Mouse (Mus musculus): ENCODE results near the gene Mss51.

DNA sequence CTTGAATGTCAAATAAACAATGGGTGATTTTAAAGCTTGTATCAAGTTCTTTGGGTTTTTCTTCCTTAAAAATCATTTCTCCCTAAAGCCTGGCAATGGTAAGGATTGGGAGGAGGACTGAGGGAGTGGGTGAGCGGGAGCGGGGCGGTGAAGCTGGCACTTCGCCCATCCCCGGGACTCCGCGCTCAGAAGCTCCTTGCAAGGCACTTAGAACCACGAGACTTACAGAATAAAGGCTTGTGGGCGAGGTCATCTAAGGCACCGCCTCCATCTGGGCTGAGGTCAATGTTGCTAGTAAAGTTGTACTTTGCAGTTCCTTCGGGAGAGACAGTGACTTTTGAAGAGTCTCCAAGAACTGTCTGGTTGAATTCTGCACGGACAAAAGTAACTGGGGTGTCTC is 49.5 kb downstream of the Mss51 start:
- TF ChIP-seq CTCF (IDR thresholded peaks at IDR 0.05; ENCODE audit: extremely low read depth, insufficient read length, insufficient replicate concordance, low read depth, low read length) (no peak), POLR2A (IDR thresholded peaks at IDR 0.05; ENCODE audit: low read depth, low read length) (no peak)

Data from small intestine, adult 2 months (tissue).